Mouse (Mus musculus) activated CD4-positive, CD25-positive, alpha-beta regulatory T cell, adult 4 months (primary cell): Measurements from ENCODE around the gene Pakap. TPM values are rescaled to one million over a fixed set of nuclear protein-coding genes. Genes with fewer than 3 reads are reported as not detected.
"Not testable (repeated sequence)": the region's sequence is repeated elsewhere in the genome, so short reads cannot be mapped to it uniquely, and the experiment has no call there.

ENCODE experiments used
- ATAC-seq: one replicate; pipeline ENCODE4 v1.8.0; 2017
- polyA plus RNA-seq, 2 experiments: library from polyadenylated mRNA; unstranded; fragments of 100-300 nt; shearing (Covaris generic); gene quantifications; one replicate each; pipeline ENCODE4 v1.2.1; 2017

Pakap gene
- polyA plus RNA-seq, 2 experiments from 2014 or later, result 1.5 to 2.0 TPM

GRCm38 (mm10) chr4:57886066-57886887 lies 318.3 kb downstream of the Pakap start:
- no peak for ATAC-seq

DNA sequence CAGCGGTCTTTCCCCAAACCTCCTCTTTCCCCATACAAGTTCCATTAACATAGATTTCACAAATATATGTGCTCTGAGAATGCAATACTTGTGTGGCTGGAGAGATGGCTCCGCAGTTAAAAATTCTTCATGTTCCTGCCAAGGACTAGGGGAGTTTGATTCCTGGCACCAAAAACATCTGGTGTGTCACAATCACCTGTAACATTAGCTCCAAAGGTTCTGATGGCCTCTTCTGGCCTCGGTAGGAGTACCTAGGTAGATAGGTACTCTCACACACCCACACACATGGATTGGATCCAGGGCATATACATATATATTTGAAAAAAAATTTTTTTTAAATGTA lies 318.9 kb downstream of the Pakap start:
- no peak for ATAC-seq

DNA sequence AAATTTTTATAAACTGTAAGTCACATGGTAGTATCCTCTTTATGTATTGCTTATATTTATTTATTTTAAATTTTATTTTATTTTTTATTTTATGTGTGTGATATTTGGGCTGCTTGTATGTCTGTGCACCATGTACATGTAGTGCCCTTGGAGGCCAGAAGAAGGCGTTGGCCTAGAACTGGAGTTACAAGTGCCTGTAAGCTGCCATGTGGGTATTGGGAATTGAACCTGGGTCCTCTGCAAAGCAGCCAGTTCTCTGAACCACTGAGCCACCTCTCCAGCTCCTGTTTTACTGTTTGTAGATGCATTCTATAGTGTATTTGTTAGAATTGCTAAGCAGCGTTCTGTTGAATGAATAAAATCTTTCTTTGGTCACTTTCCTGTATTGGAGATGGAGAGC lies 320.3 kb downstream of the Pakap start:
- ATAC-seq, result no peak

DNA sequence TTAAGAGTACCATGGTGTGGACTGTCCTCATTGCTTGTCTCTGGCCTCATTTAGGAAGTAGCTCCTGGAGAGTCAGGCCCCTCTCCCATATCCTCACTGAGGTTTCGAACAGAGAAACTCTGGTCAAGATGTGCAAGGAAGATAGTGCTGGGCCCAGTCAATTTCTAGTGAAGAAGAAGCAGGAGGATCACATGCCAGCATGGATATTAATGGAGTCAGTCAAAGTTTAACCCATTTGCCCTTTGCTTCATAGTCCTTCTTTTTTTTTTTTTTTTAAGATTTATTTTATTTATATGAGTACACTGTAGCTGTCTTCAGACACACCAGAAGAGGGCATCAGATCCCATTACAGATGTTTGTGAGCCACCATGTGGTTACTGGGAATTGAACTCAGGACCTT lies 321.0 kb downstream of the Pakap start:
- not testable (repeated sequence) for ATAC-seq

DNA sequence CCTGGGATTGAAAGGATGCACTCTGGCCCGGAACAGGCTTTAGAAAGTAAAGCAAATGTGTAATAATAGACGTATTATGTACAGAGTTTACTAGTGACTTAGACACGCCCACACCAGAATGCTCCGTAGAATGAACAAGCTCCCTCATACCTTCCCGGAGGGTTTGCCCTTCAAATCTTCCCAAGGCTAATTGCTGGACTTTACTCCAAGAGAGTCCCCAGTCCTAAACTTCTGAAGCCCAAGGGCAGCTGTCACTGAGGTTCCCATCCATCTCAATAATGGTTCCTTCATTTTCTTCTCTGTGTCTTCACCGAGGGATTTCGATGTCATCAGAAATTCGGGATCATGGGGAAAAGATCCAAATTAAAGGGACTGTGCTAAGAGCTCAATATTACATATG lies 321.8 kb downstream of the Pakap start:
- ATAC-seq, result no peak

- ATAC-seq, result no peak
Observed at GRCm38 (mm10) chr4:57892001-57892586, 324.1 kb downstream of the Pakap start.

DNA sequence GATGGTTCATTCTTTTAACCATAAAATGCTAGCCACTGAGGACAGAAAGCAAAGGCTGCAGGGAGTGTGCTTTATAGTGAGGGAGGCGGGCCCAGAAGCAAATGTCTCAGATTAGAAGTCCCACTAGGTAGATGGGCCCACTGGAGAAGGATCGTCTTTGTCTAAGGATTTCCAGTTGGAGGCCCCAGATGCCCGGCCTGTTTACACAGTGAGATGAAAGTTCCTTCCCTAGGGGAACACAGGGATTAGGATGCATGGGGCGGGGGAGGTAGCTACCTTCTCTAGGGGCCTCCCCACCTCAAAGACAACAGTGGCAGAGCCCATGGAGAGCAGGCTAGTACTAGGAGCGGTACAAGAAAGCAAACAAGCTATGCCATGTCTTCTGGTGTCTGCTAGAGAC lies 327.2 kb downstream of the Pakap start:
- no peak for ATAC-seq

GRCm38 (mm10) chr4:57895902-57896301 lies 327.9 kb downstream of the Pakap start:
- no peak for ATAC-seq

- ATAC-seq, result peak; percentile 41
Observed at GRCm38 (mm10) chr4:57896631-57897030, 328.7 kb downstream of the Pakap start.

DNA sequence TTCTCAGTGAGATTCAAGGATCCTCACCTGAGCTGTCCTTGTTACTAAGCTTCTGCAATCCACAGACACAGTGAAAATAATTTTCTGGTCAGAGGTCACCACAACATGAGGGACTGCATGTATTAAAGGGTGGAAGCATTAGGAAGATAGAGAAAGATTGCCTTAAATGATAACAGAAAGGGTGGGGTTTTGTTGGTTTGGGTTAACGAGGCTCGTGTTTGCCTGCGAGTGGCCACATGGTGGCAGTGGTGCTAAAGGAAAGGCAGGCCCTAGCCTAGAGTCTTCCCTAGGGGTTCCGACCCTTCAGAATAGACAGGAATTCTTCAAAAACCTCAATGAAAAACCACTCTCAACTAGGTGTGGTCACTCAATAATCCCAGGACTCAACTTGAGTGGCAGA lies 333.2 kb downstream of the Pakap start:
- ATAC-seq, result peak; percentile 62

GRCm38 (mm10) chr4:57902619-57903018 lies 334.6 kb downstream of the Pakap start:
- ATAC-seq, result no peak

DNA sequence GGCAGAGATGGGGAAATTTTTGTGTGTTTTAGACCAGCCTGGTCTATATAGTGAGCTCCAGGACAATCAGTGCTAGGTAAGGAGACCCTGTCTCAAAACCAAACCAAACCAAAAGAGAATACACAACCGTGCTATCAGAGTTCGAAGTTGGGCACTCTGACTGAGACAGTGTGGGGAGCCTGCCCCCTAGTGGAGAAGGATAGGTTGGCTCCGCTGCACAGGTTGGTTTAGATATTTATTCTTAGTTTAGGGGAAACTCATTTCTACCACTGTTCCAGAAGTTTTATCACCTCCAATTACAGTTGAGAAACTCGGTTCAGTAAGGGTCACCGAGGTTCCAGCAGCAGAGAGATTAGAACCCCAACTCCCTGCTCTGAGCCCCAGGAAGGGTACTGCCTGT lies 336.2 kb downstream of the Pakap start:
- peak; percentile 67 for ATAC-seq

- ATAC-seq, result peak; percentile 53
Observed at GRCm38 (mm10) chr4:57904638-57905037, 336.7 kb downstream of the Pakap start.

DNA sequence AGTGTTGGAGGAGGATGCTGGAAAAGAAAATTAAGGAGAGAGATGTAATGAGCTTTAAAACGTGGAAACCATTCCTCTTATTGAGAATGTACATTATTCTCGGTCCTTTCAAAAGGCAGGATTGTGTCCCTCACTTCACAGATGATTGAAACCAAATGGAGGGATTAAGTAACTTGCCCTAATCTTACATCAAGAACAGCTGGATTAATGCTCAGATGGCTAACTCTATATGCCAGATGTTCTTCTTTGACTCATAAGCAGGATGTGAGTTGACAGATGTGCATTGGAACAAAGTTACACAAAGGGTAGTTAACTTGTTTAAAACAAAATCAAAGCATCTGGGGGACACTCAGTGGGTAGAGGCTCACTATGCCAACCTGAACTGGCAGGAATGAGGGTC lies 338.7 kb downstream of the Pakap start:
- no peak for ATAC-seq

GRCm38 (mm10) chr4:57908860-57909259 lies 340.9 kb downstream of the Pakap start:
- ATAC-seq, result no peak

DNA sequence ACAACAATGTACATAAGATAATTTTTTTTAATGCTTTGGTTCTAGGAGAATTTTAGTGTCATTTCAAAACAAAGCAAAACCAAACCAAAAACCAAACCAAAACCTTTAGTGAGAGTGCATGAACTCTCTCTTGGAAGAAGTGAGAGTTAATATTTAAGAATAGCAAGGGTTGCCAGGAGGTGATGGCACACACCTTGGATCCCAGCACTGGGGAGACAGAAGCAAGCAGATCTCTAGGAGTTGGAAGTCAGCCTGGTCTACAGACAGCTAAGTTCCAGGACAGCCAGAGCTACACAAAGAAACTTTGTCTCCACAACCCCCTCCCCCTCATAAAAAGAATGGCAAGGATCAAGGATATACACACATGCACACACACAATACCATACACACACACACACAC lies 345.0 kb downstream of the Pakap start:
- no peak for ATAC-seq

DNA sequence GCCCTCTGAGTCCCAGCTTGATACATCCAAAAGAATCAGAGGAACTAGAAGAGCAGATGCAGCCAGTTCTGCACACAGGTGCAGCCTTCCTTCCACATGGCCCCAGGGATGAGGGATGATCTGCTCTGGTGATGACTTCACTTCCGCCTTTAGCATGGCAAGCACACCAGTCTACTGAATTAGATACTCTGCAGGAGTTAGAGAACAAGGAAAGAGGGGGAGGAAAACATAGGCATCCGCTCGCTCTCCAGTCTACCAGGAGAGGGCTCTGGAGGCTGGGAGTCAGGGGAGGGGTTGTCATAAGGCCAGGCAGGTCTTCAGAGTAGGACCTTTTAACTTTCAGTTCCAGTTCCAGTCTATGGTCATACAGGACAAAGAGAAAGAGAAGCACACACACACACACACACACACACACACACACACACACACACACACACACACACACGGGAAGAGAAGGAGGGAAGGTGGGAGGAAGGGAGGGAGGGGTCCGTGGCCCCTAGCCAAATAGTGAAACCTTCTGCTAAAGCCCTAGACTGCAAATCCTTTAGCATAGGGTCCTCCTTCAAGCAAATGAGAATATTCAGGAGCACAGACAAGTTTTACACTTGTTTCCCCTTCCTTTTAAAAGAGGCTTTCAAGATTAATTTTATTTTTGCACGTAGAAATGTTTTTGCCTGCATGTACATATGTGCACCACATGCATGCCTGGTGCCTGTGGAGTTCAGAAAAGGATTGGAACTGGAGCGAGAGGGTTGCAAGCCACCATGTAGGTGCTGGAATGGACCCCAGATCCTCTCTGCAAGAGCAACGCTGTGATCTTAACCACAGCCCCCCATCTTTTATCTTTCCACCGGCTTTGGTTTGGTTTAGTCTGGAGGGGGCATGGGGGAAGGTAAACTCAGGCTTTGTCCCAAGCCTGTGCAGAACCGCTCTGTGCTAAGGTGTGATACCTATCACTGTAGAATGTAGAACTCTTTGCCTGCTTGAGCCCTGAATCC lies 346.5 kb downstream of the Pakap start:
- no peak for ATAC-seq

GRCm38 (mm10) chr4:57915216-57915965 lies 347.4 kb downstream of the Pakap start:
- ATAC-seq, result peak; percentile 74

DNA sequence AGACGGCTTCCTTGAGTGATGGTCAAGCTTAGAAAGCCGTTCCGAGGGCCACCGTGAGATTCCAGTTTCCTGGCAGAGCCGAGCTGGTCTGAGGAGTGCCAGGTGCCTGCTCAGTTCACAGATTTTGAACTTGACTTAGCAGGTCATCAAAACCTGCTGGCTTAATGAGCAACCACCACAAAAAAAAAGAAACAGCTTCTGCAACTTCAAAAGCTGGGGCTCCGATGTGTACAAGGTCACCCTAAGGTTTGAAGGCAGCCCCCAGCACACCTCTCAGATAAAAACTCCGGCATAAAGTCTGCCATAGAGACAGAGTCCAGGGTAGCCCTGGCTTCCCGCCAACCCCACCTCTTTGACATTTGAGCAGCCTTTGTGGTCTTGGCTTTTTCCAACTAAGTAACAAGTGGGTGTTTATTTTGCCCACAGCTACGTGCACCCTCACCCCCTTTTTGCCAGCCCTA lies 348.3 kb downstream of the Pakap start, which contains the start of gene D630039A03Rik:
Gene D630039A03Rik (minus strand): TSS at position 97 of the 461 bp plus-strand sequence.
- peak; percentile 44 for ATAC-seq

DNA sequence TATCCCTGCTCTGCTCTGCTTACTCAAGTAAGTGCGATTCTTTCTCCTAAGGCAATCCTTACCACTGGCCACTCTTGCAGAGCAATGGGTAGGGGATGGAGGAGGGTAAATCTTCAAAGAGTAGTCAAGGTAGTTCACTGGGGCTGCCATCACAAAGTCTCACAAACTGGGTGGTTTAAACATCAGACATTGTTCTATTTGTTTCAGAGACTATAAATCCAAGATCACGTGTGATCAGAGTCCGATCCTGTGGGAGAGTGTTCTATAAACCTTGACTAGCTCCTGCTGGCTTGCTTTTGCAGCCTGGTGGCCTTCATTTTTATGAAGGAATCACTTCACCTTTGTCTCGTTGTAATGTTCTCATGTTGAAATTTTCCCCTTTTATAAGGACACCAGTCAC lies 348.7 kb downstream of the Pakap start:
- ATAC-seq, result no peak

GRCm38 (mm10) chr4:57919494-57920423 lies 351.8 kb downstream of the Pakap start:
- ATAC-seq, result no peak
